In the genomic region with DNA sequence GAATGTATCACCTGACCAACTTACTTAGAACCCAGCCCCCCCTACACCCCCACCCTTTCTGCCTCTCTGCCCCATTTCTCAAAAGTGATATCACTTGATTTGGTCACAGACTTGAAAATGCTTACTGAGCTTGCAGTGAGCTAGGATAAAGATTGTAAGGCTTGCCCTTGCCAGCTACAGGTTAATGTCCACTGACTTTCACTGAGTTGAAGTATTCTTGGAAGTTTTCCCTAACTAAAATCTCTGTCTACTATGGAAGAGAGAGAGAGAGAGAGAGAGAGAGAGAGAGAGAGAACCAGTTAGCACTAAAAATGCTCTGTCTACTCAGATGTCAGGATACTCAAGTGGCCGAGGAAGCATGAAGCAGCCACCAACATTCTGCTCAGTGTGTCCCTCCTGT, we compare ENCODE assay signal across 14 mouse cellular contexts. TPM values are rescaled to one million over a fixed set of nuclear protein-coding genes. Genes with fewer than 3 reads are reported as not detected.
A peak's percentile ranks its signal among the peaks of the same experiment; 100 is the strongest.
DNase-seq lines count a peak whose midpoint lies in the region; ATAC-seq and TF ChIP-seq lines count a peak whose summit lies in the region.
"Had no signal": no experiment of that assay in that cellular context is flagged by ENCODE, and none has a peak within 500 bp of the region (broad histone marks: within the 10 kb centered on the region; RNA-seq: fewer than 3 reads in every experiment).

No protein-coding gene starts in this region.

- 0 out of 2 replicates have a peak, but pooled peaks cover 2% of the 10 kb centered on the region for H3K36me3 ChIP-seq in liver, adult 2 months (ENCODE audit: control insufficient read depth, insufficient read depth, low read length)
- H3K36me3 ChIP-seq in forebrain, embryonic 14.5 days (ENCODE audit: control insufficient read depth, insufficient read depth, low read length), result no peaks in the 10 kb centered on the region
- H3K36me3 ChIP-seq in limb, embryonic 12.5 days, result no peaks in the 10 kb centered on the region
- no peaks in the 10 kb centered on the region for H3K36me3 ChIP-seq in midbrain, embryonic 16.5 days (ENCODE audit: control insufficient read depth, insufficient read depth, low read length)

- H3K27me3 ChIP-seq in liver, adult 2 months (ENCODE audit: control insufficient read depth, insufficient read depth, low read length), result no peaks in the 10 kb centered on the region
- no peaks in the 10 kb centered on the region for H3K27me3 ChIP-seq in forebrain, embryonic 14.5 days (replicated peaks; ENCODE audit: control insufficient read depth, insufficient read depth, low read length)
- H3K27me3 ChIP-seq in limb, embryonic 12.5 days, result no peaks in the 10 kb centered on the region
- no peaks in the 10 kb centered on the region for H3K27me3 ChIP-seq in midbrain, embryonic 16.5 days (ENCODE audit: control insufficient read depth, insufficient read depth, low read depth, low read length)
- no peaks in the 10 kb centered on the region for H3K27me3 ChIP-seq in cerebellum, adult 2 months (ENCODE audit: control insufficient read depth, insufficient read depth, low read length)

- no peak for TF ChIP-seq POLR2A in liver, adult 2 months (IDR thresholded peaks at IDR 0.05; ENCODE audit: extremely low read depth, insufficient read depth, low read length)
- TF ChIP-seq POLR2A in cerebellum, adult 2 months (IDR thresholded peaks at IDR 0.05; ENCODE audit: borderline replicate concordance, insufficient read depth, low read length), result no peak

- DNase-seq in liver, adult 2 months (ENCODE audit: extremely low read depth, low read depth, low spot score), result peak; percentile 76
- DNase-seq in liver, result no peak
- DNase-seq in forebrain, embryonic 14.5 days (ENCODE audit: low spot score), result no peak
- DNase-seq in cerebellum, adult 2 months, result no peak
- no peak for DNase-seq in T-cell, adult 2 months (ENCODE audit: low spot score)
- no peak for DNase-seq in urinary bladder, postnatal 10 days (ENCODE audit: low spot score)
- DNase-seq: heart, postnatal 36 days; thymus, postnatal 36 days had no signal

- H3K4me1 ChIP-seq in liver, adult 2 months (ENCODE audit: control insufficient read depth, insufficient read depth, low read length), result peaks cover 18% of the 10 kb centered on the region
- H3K4me1 ChIP-seq in forebrain, embryonic 14.5 days (ENCODE audit: control insufficient read depth, insufficient read depth, low read length), result peaks cover 10% of the 10 kb centered on the region
- peaks cover 4% of the 10 kb centered on the region; the same call in 1 of the 2 replicates for H3K4me1 ChIP-seq in limb, embryonic 12.5 days (replicated peaks)
- H3K4me1 ChIP-seq in midbrain, embryonic 16.5 days (ENCODE audit: control insufficient read depth, insufficient read depth, low read length), result peaks cover 9% of the 10 kb centered on the region
- H3K4me1 ChIP-seq in cerebellum, adult 2 months (ENCODE audit: control insufficient read depth, insufficient read depth, low read length), result no peaks in the 10 kb centered on the region

- TF ChIP-seq CTCF in liver, adult 2 months (IDR thresholded peaks at IDR 0.05; ENCODE audit: low read depth, low read length), result no peak
- TF ChIP-seq CTCF in cerebellum, adult 2 months (IDR thresholded peaks at IDR 0.05; ENCODE audit: borderline replicate concordance, insufficient read depth, low read depth, low read length), result no peak

- ATAC-seq in forebrain, embryonic 14.5 days, result no peak
- no peak for ATAC-seq in limb, embryonic 12.5 days (ENCODE audit: insufficient number of reproducible peaks, insufficient read depth, low FRiP score, low TSS enrichment, low read depth)
- no peak for ATAC-seq in midbrain, embryonic 16.5 days

- H3K4me3 ChIP-seq in liver, adult 2 months (ENCODE audit: insufficient read depth, low read depth, low read length), result peak overlapping the region; percentile 88
- H3K4me3 ChIP-seq in forebrain, embryonic 14.5 days (ENCODE audit: low read depth, low read length), result peak overlapping the region; percentile 82
- no peak overlapping the region for H3K4me3 ChIP-seq in limb, embryonic 12.5 days (replicated peaks)
- H3K4me3 ChIP-seq in midbrain, embryonic 16.5 days (ENCODE audit: low read depth, low read length), result peak overlapping the region; percentile 85
- H3K4me3 ChIP-seq in cerebellum, adult 2 months (replicated peaks; ENCODE audit: insufficient read depth, low read depth, low read length), result no peak overlapping the region

- peak overlapping the region; percentile 46 for H3K4me2 ChIP-seq in forebrain, embryonic 14.5 days (ENCODE audit: low read length)
- H3K4me2 ChIP-seq in limb, embryonic 12.5 days, result peak overlapping the region; percentile 67
- H3K4me2 ChIP-seq in midbrain, embryonic 16.5 days (ENCODE audit: low read length), result peak overlapping the region; percentile 44

- 9% methylated on average over 1 of the region's 1 CpGs for WGBS in liver, adult 2 months
- WGBS in forebrain, embryonic 14.5 days, result 26% methylated on average over 1 of the region's 1 CpGs
- 44% methylated on average over 1 of the region's 1 CpGs for WGBS in limb, embryonic 12.5 days
- 10% methylated on average over 1 of the region's 1 CpGs for WGBS in midbrain, embryonic 16.5 days
- WGBS in cerebellum, adult 2 months, result 30% methylated on average over 1 of the region's 1 CpGs

- H3K79me2 ChIP-seq in liver, adult 2 months (ENCODE audit: control insufficient read depth, insufficient read depth, low read length), result peaks cover 18% of the 10 kb centered on the region

- peak overlapping the region; percentile 95 for H3K9ac ChIP-seq in liver, adult 2 months (ENCODE audit: low read depth, low read length)
- peak overlapping the region; percentile 82; the same call in 1 of the 2 replicates for H3K9ac ChIP-seq in forebrain, embryonic 14.5 days (ENCODE audit: low read length)
- H3K9ac ChIP-seq in limb, embryonic 12.5 days (replicated peaks), result no peak overlapping the region
- no peak overlapping the region for H3K9ac ChIP-seq in midbrain, embryonic 16.5 days (ENCODE audit: low read depth, low read length)

- peak overlapping the region; percentile 60 for H3K27ac ChIP-seq in liver, adult 2 months (replicated peaks; ENCODE audit: insufficient read depth, low read depth, low read length)
- H3K27ac ChIP-seq in forebrain, embryonic 14.5 days (ENCODE audit: low read depth, low read length), result no peak overlapping the region
- H3K27ac ChIP-seq in limb, embryonic 12.5 days, result no peak overlapping the region
- no peak overlapping the region for H3K27ac ChIP-seq in midbrain, embryonic 16.5 days (ENCODE audit: low read length)
- no peak overlapping the region for H3K27ac ChIP-seq in cerebellum, adult 2 months (ENCODE audit: insufficient read depth, low read length)

- peaks cover 13% of the 10 kb centered on the region; the same call in 1 of the 2 replicates for H3K9me3 ChIP-seq in forebrain, embryonic 14.5 days (replicated peaks; ENCODE audit: control insufficient read depth, low read length)
- peaks cover 24% of the 10 kb centered on the region for H3K9me3 ChIP-seq in limb, embryonic 12.5 days
- peaks cover 16% of the 10 kb centered on the region for H3K9me3 ChIP-seq in midbrain, embryonic 16.5 days (replicated peaks; ENCODE audit: control insufficient read depth, low read length, poor library complexity, severe bottlenecking)

RNA-seq across cellular contexts. Expression of a gene that starts 1.1 kb away (rescaled TPM):
- 287 and 443 TPM in 2 replicates for total RNA-seq in liver, adult 2 months (2014; rRNA removed)
- 157 and 182 TPM in 2 replicates for polyA plus RNA-seq in liver, adult 2 months (2012; rRNA removed)
- polyA plus RNA-seq in forebrain, embryonic 14.5 days (2014; fragmentation: Nextera tagmentation; extraction: Ambion mirVana), result 41.8 and 45.6 TPM in 2 replicates
- polyA plus RNA-seq in limb, embryonic 12.5 days (2016; fragmentation: Nextera tagmentation; extraction: Ambion mirVana), result 9.6 and 9.9 TPM in 2 replicates
- polyA plus RNA-seq in midbrain, embryonic 16.5 days (2015; fragmentation: Nextera tagmentation; extraction: Ambion mirVana), result 40.9 and 42.3 TPM in 2 replicates
- polyA plus RNA-seq in cerebellum, adult 2 months (2012; rRNA removed), result 18.5 and 20.0 TPM in 2 replicates
- total RNA-seq: neutrophil, adult 5-6 weeks had no signal

RNA-seq across cellular contexts. Expression of a gene that starts 30.6 kb away (rescaled TPM):
- 14.6 and 20.7 TPM in 2 replicates for total RNA-seq in liver, adult 2 months (2014; rRNA removed)
- polyA plus RNA-seq in liver, adult 2 months (2012; rRNA removed), result 5.1 and 5.2 TPM in 2 replicates
- 18.3 and 20.1 TPM in 2 replicates for polyA plus RNA-seq in forebrain, embryonic 14.5 days (2014; fragmentation: Nextera tagmentation; extraction: Ambion mirVana)
- 15.3 and 18.7 TPM in 2 replicates for polyA plus RNA-seq in limb, embryonic 12.5 days (2016; fragmentation: Nextera tagmentation; extraction: Ambion mirVana)
- polyA plus RNA-seq in midbrain, embryonic 16.5 days (2015; fragmentation: Nextera tagmentation; extraction: Ambion mirVana), result 25.9 and 27.2 TPM in 2 replicates
- 70.5 and 76.2 TPM in 2 replicates for polyA plus RNA-seq in cerebellum, adult 2 months (2012; rRNA removed)

RNA-seq across cellular contexts. Expression of a gene that starts 54.7 kb away (rescaled TPM):
- not detected in 2 replicates for total RNA-seq in liver, adult 2 months (2014; rRNA removed)
- polyA plus RNA-seq in liver, adult 2 months (2012; rRNA removed), result not detected in 2 replicates
- not detected in 2 replicates for polyA plus RNA-seq in forebrain, embryonic 14.5 days (2014; fragmentation: Nextera tagmentation; extraction: Ambion mirVana)
- polyA plus RNA-seq in limb, embryonic 12.5 days (2016; fragmentation: Nextera tagmentation; extraction: Ambion mirVana), result not detected in 2 replicates
- polyA plus RNA-seq in midbrain, embryonic 16.5 days (2015; fragmentation: Nextera tagmentation; extraction: Ambion mirVana), result not detected in 2 replicates
- polyA plus RNA-seq in cerebellum, adult 2 months (2012; rRNA removed), result not detected in 2 replicates
- total RNA-seq: heart, postnatal 36 days; layer of hippocampus, postnatal 10 days; neutrophil, adult 5-6 weeks had no signal
- polyA plus RNA-seq: gonadal fat pad, adult 2 months; lung, embryonic 16.5 days had no signal

Comparison
In these comparisons a context has a peak if more than half of its experiments do, and no peak if none do; other contexts are left out.
1. H3K4me3 ChIP-seq: peak in liver, adult 2 months (single experiment), forebrain, embryonic 14.5 days (single experiment) and midbrain, embryonic 16.5 days (single experiment); none in limb, embryonic 12.5 days (single experiment) and cerebellum, adult 2 months (single experiment).
2. H3K9ac ChIP-seq: peak in liver, adult 2 months (single experiment) and forebrain, embryonic 14.5 days (single experiment); none in limb, embryonic 12.5 days (single experiment) and midbrain, embryonic 16.5 days (single experiment).
3. Peak in every context shown above with its lines, with median percentiles within 50 percentile points of each other: H3K4me2 ChIP-seq.